Mouse (Mus musculus) bone marrow macrophage, adult 2 months (primary cell): ENCODE measurements around the gene Fpgs.

ENCODE experiments used
- CTCF ChIP-seq: IDR thresholded peaks from 2 replicates; pipeline ENCODE4 v1.5.1; 2012; ENCODE audit warnings: low read depth, mild to moderate bottlenecking, low read length, moderate library complexity
- POLR2A ChIP-seq: IDR thresholded peaks from 2 replicates; pipeline ENCODE4 v1.6.1; 2012; ENCODE audit warnings: mild to moderate bottlenecking, low read depth, low read length, borderline replicate concordance

- TF ChIP-seq POLR2A (no peak), CTCF (no peak)
These were observed 24.5 kb upstream of the Fpgs start for GRCm38 (mm10) chr2:32728463-32728862.
